Mouse (Mus musculus) stomach, postnatal 0 days (tissue): ENCODE measurements around the gene Ccdc183. TPM values are rescaled to one million over a fixed set of nuclear protein-coding genes. Genes with fewer than 3 reads are reported as not detected.

ENCODE experiments used
- ATAC-seq: fragments of 200-750 bp; cut with Nextera tagmentation; 2 replicates; pipeline ENCODE4 v1.8.0; 2017; ENCODE audit not compliant: low FRiP score, low TSS enrichment
- DNase-seq: peaks from one replicate; pipeline ENCODE4 v3.0.0-alpha.2; 2016; ENCODE audit warnings: low spot score
- H3K27ac ChIP-seq: fragments of 300-500 bp; sonication (generic); replicated peaks from 2 replicates; pipeline ENCODE4 v1.5.1; 2014; ENCODE audit warnings: mild to moderate bottlenecking, control low read depth
- H3K27me3 ChIP-seq: fragments of 300-500 bp; sonication (generic); 2 replicates; pipeline ENCODE4 v1.6.1; 2014; ENCODE audit warnings: low read length; ENCODE audit not compliant: control insufficient read depth, insufficient read depth
- H3K36me3 ChIP-seq: fragments of 300-500 bp; sonication (generic); 2 replicates; pipeline ENCODE4 v1.6.1; 2014; ENCODE audit warnings: low read length, mixed read lengths; ENCODE audit not compliant: control insufficient read depth, insufficient read depth
- H3K4me1 ChIP-seq: fragments of 300-500 bp; sonication (generic); replicated peaks from 2 replicates; pipeline ENCODE4 v1.6.1; 2014; ENCODE audit warnings: antibody characterized with exemption; ENCODE audit not compliant: control insufficient read depth, insufficient read depth
- H3K4me2 ChIP-seq: fragments of 300-500 bp; sonication (generic); replicated peaks from 2 replicates; pipeline ENCODE4 v1.6.1; 2014; ENCODE audit warnings: low read depth, mild to moderate bottlenecking, control low read depth, moderate library complexity
- H3K4me3 ChIP-seq: fragments of 300-500 bp; sonication (generic); 2 replicates; pipeline ENCODE4 v1.5.1; 2014; ENCODE audit warnings: low read depth, low read length, control low read depth
- H3K9ac ChIP-seq: fragments of 300-500 bp; sonication (generic); 2 replicates; pipeline ENCODE4 v1.6.1; 2014; ENCODE audit warnings: mild to moderate bottlenecking, low read length, control low read depth, mixed read lengths
- H3K9me3 ChIP-seq: fragments of 300-500 bp; sonication (generic); 2 replicates; pipeline ENCODE4 v1.6.1; 2016; ENCODE audit warnings: low read length; ENCODE audit not compliant: control insufficient read depth
- CTCF ChIP-seq: IDR thresholded peaks from 2 replicates; pipeline ENCODE4 v1.5.1; 2016; ENCODE audit warnings: antibody characterized with exemption, low read depth, mild to moderate bottlenecking, moderate library complexity
- EP300 ChIP-seq: optimal IDR thresholded peaks from 2 replicates; pipeline ENCODE3; 2016; ENCODE audit warnings: antibody characterized with exemption
- WGBS: fragments of 180-500 bp; shearing (Covaris S2); extraction: QIAGEN DNeasy Blood & Tissue Kit; methylation state at CpG from one replicate; pipeline ENCODE4 v1.1.7; 2014; 5-methylcytosine and 5-hydroxymethylcytosine counted together
- polyA plus RNA-seq: library from polyadenylated mRNA; unstranded; fragments of >200 nt; fragmentation: Nextera tagmentation; extraction: Ambion mirVana; gene quantifications from 2 replicates; pipeline ENCODE4 v1.2.1, GENCODE M21; 2015

Ccdc183 gene
- polyA plus RNA-seq, 1 experiment from 2014 or later, result 0.21 TPM

- no peak within 1 kb of the TSS for H3K4me2 ChIP-seq
- TF ChIP-seq EP300 (no peak), CTCF (no peak)
- H3K4me3 ChIP-seq, result no peak within 1 kb of the TSS
- H3K4me1 ChIP-seq, result no peaks in the 10 kb centered on the region
- H3K36me3 ChIP-seq, result no peaks in the 10 kb centered on the region
- no peaks in the 10 kb centered on the region for H3K9me3 ChIP-seq
- H3K27me3 ChIP-seq, result no peaks in the 10 kb centered on the region
- no peak within 1 kb of the TSS for H3K9ac ChIP-seq
- ATAC-seq (no peak), DNase-seq (no peak)
- H3K27ac ChIP-seq, result no peak within 1 kb of the TSS
Observed at GRCm38 (mm10) chr2:25657652-25658051, 40.2 kb upstream of the Ccdc183 start, which contains the start of gene Lcn5. Gene Lcn5, plus strand, starts transcription at chr2:25657952.

GRCm38 (mm10) chr2:25657246-25657645 lies 39.8 kb upstream of the Ccdc183 start:
- no peaks in the 10 kb centered on the region for H3K27me3 ChIP-seq
- H3K27ac ChIP-seq, result no peak overlapping the region
- WGBS, result 72% methylated on average over 4 of the region's 4 CpGs
- no peak for ATAC-seq
- no peak for TF ChIP-seq CTCF
- TF ChIP-seq EP300, result no peak
- H3K4me2 ChIP-seq, result no peak overlapping the region
- no peak overlapping the region for H3K4me3 ChIP-seq
- no peak for DNase-seq
- no peaks in the 10 kb centered on the region for H3K9me3 ChIP-seq
- H3K4me1 ChIP-seq, result no peaks in the 10 kb centered on the region
- H3K9ac ChIP-seq, result no peak overlapping the region
- H3K36me3 ChIP-seq, result no peaks in the 10 kb centered on the region

GRCm38 (mm10) chr2:25656691-25657090 lies 39.2 kb upstream of the Ccdc183 start:
- Histone ChIP-seq H3K9ac (no peak overlapping the region), H3K27ac (no peak overlapping the region), H3K27me3 (no peaks in the 10 kb centered on the region), H3K4me3 (no peak overlapping the region), H3K36me3 (no peaks in the 10 kb centered on the region), H3K4me2 (no peak overlapping the region), H3K9me3 (no peaks in the 10 kb centered on the region), H3K4me1 (no peaks in the 10 kb centered on the region)
- ATAC-seq (no peak), DNase-seq (no peak)
- WGBS, result 63% methylated on average over 4 of the region's 4 CpGs
- TF ChIP-seq EP300, result no peak
- no peak for TF ChIP-seq CTCF

- Histone ChIP-seq H3K36me3 (no peaks in the 10 kb centered on the region), H3K27ac (no peak overlapping the region), H3K4me2 (no peak overlapping the region), H3K27me3 (no peaks in the 10 kb centered on the region), H3K9ac (no peak overlapping the region), H3K4me3 (no peak overlapping the region), H3K9me3 (no peaks in the 10 kb centered on the region), H3K4me1 (no peaks in the 10 kb centered on the region)
- WGBS, result 52% methylated on average over 1 of the region's 1 CpGs
- no peak for DNase-seq
- no peak for ATAC-seq
- no peak for TF ChIP-seq EP300
- TF ChIP-seq CTCF, result no peak
Observed at GRCm38 (mm10) chr2:25654502-25654901, 37.0 kb upstream of the Ccdc183 start.

- Histone ChIP-seq H3K9ac (no peak within 1 kb of the TSS), H3K27ac (no peak within 1 kb of the TSS), H3K4me1 (no peaks in the 10 kb centered on the region), H3K4me3 (no peak within 1 kb of the TSS), H3K4me2 (no peak within 1 kb of the TSS), H3K36me3 (no peaks in the 10 kb centered on the region), H3K9me3 (no peaks in the 10 kb centered on the region), H3K27me3 (no peaks in the 10 kb centered on the region)
- 72% methylated on average over 2 of the region's 2 CpGs for WGBS
- TF ChIP-seq CTCF (no peak), EP300 (no peak)
- no peak for DNase-seq
- ATAC-seq, result peak; percentile 59; the same call in 1 of the 2 replicates
Observed at GRCm38 (mm10) chr2:25652902-25653301, 35.4 kb upstream of the Ccdc183 start, which contains the start of gene Lcn8. Gene Lcn8, plus strand, starts transcription at chr2:25653120.

- H3K27ac ChIP-seq, result no peak overlapping the region
- H3K36me3 ChIP-seq, result no peaks in the 10 kb centered on the region
- peak; percentile 51 for DNase-seq
- ATAC-seq, result no peak
- H3K4me3 ChIP-seq, result no peak overlapping the region
- no peaks in the 10 kb centered on the region for H3K4me1 ChIP-seq
- no peaks in the 10 kb centered on the region for H3K27me3 ChIP-seq
- peak; percentile 77 for TF ChIP-seq CTCF
- TF ChIP-seq EP300, result no peak
- 20% methylated on average over 6 of the region's 6 CpGs for WGBS
- no peak overlapping the region for H3K4me2 ChIP-seq
- H3K9me3 ChIP-seq, result no peaks in the 10 kb centered on the region
- no peak overlapping the region for H3K9ac ChIP-seq
Observed at GRCm38 (mm10) chr2:25639890-25640289, 22.4 kb upstream of the Ccdc183 start.
